Mouse (Mus musculus) activated CD4-positive, CD25-positive, alpha-beta regulatory T cell, adult 9 weeks (primary cell): ENCODE results near the gene Agrn. TPM values are rescaled to one million over a fixed set of nuclear protein-coding genes. Genes with fewer than 3 reads are reported as not detected.

Experiments used
- polyA plus RNA-seq: library from polyadenylated mRNA; unstranded; fragments of 100-300 nt; shearing (Covaris generic); gene quantifications from one replicate; pipeline ENCODE4 v1.2.1, GENCODE M21; 2017

The Agrn gene
- 1.1 TPM for polyA plus RNA-seq

GRCm38 (mm10) chr4:156197131-156197828 lies at the start of gene Agrn:
Agrn (minus strand) TSS chr4:156197488.

GRCm38 (mm10) chr4:156235808-156236533 lies 38.7 kb upstream of the Agrn start, which contains the start of gene Noc2l:
Noc2l (plus strand) TSS chr4:156236010.

GRCm38 (mm10) chr4:156234701-156235213 lies 37.5 kb upstream of the Agrn start, which contains the start of gene Plekhn1:
Plekhn1 (minus strand) TSS chr4:156234857.

GRCm38 (mm10) chr4:156215649-156216048 lies 18.4 kb upstream of the Agrn start, which contains the start of gene Perm1:
Perm1 (plus strand) TSS chr4:156215868.

GRCm38 (mm10) chr4:156203001-156203412 lies 5.7 kb upstream of the Agrn start, which contains the start of gene AW011738:
AW011738 (plus strand) TSS chr4:156203304.

GRCm38 (mm10) chr4:156200623-156201475 lies 3.6 kb upstream of the Agrn start, which contains the start of gene Isg15:
Isg15 (minus strand) TSS chr4:156200818.

GRCm38 (mm10) chr4:156130436-156130835 lies 66.9 kb downstream of the Agrn start, which contains the start of gene Rnf223:
Rnf223 (plus strand) TSS chr4:156130513.

Other genes starting within 250 kb of the Agrn start
- 24.3 TPM for gene C1qtnf12, start 235.2 kb downstream of the Agrn start, polyA plus RNA-seq
- gene B3galt6, start 204.8 kb downstream of the Agrn start, polyA plus RNA-seq: 1.3 TPM
- 591 TPM for gene Sdf4, start 204.6 kb downstream of the Agrn start, polyA plus RNA-seq
- 998 TPM for gene Tnfrsf4, start 183.6 kb downstream of the Agrn start, polyA plus RNA-seq
- gene Tnfrsf18, start 171.3 kb downstream of the Agrn start, polyA plus RNA-seq: 855 TPM
- 0.20 TPM for gene Ttll10, start 138.1 kb downstream of the Agrn start, polyA plus RNA-seq
- 43.2 TPM for gene 9430015G10Rik, start 87.5 kb downstream of the Agrn start, polyA plus RNA-seq
- gene Rnf223, start 67.0 kb downstream of the Agrn start, polyA plus RNA-seq: 0.18 TPM
- gene Isg15, start 3.3 kb upstream of the Agrn start, polyA plus RNA-seq: 58.5 TPM
- 23.6 TPM for gene AW011738, start 5.8 kb upstream of the Agrn start, polyA plus RNA-seq
- 2.1 TPM for gene Perm1, start 18.4 kb upstream of the Agrn start, polyA plus RNA-seq
- 7.4 TPM for gene Plekhn1, start 37.4 kb upstream of the Agrn start, polyA plus RNA-seq
- 15.7 TPM for gene Noc2l, start 38.5 kb upstream of the Agrn start, polyA plus RNA-seq
- 5.2 TPM for gene Samd11, start 58.2 kb upstream of the Agrn start, polyA plus RNA-seq
- not detected for gene Vmn2r-ps159, start 133.6 kb upstream of the Agrn start, polyA plus RNA-seq